8 mouse cellular contexts compared by ENCODE assay signal in genomic region chr5:30814424-30815119, GRCm38 (mm10). TPM values are rescaled to one million over a fixed set of nuclear protein-coding genes. Genes with fewer than 3 reads are reported as not detected.
DNase-seq lines count a peak whose midpoint lies in the region; ATAC-seq lines count a peak whose summit lies in the region.

Mapre3 (plus strand) TSS chr5:30814641.

- peak within 1 kb of the TSS; percentile 94 for H3K27ac ChIP-seq in hindbrain, embryonic 14.5 days

- WGBS in hindbrain, embryonic 14.5 days, result under 1% methylated on average over 51 of the region's 59 CpGs

- H3K9ac ChIP-seq in hindbrain, embryonic 14.5 days, result peak within 1 kb of the TSS; percentile 93

- H3K27me3 ChIP-seq in hindbrain, embryonic 14.5 days (ENCODE audit: control insufficient read depth, insufficient read depth, low read length), result no peaks in the 10 kb centered on the region

- peaks cover 26% of the 10 kb centered on the region for H3K4me1 ChIP-seq in hindbrain, embryonic 14.5 days (replicated peaks; ENCODE audit: control insufficient read depth, insufficient read depth, low read length)

- H3K36me3 ChIP-seq in hindbrain, embryonic 14.5 days (replicated peaks; ENCODE audit: control insufficient read depth, insufficient read depth), result no peaks in the 10 kb centered on the region

- H3K4me3 ChIP-seq in hindbrain, embryonic 14.5 days (replicated peaks; ENCODE audit: low read length), result peak within 1 kb of the TSS; percentile 92

- peak; percentile 97 for ATAC-seq in hindbrain, embryonic 14.5 days (ENCODE audit: low FRiP score)

- peak within 1 kb of the TSS; percentile 93 for H3K4me2 ChIP-seq in hindbrain, embryonic 14.5 days (replicated peaks)

- no peaks in the 10 kb centered on the region for H3K9me3 ChIP-seq in hindbrain, embryonic 14.5 days (ENCODE audit: control insufficient read depth, low read length)

- peak; percentile 99 for DNase-seq in R1 (ENCODE audit: low read depth, low spot score)
- peak; percentile 93 to 94 for DNase-seq in cerebellum, postnatal 36 days
- peak; percentile 94 for DNase-seq in frontal cortex, postnatal 36 days (ENCODE audit: low spot score in 2 of 2)
- DNase-seq in hindbrain, embryonic 14.5 days (ENCODE audit: low spot score), result peak; percentile 94
- peak; percentile 84 to 94 for DNase-seq in layer of hippocampus, postnatal 25 days (ENCODE audit: extremely low spot score in 1 of 2, low spot score in 1 of 2)
- peak; percentile 90 for DNase-seq in lung, postnatal 14 days
- peak; percentile 93 for DNase-seq in ovary, postnatal 36 days (ENCODE audit: low spot score)
- peak; percentile 87 for DNase-seq in thymus, postnatal 14 days

RNA-seq across cellular contexts. Expression of gene Mapre3, which starts in this region (rescaled TPM):
- 124 and 139 TPM in 2 replicates for polyA plus RNA-seq in hindbrain, embryonic 14.5 days (2014; fragmentation: Nextera tagmentation; extraction: Ambion mirVana)
- total RNA-seq in layer of hippocampus, postnatal 25 days (2021), result 100 to 1,000 TPM; 230 to 250 TPM

Comparison
In these comparisons a context has a peak if more than half of its experiments do, and no peak if none do; other contexts are left out.
1. Peak in every context shown above with its lines: DNase-seq, ATAC-seq, H3K4me3 ChIP-seq and H3K27ac ChIP-seq.